Mouse (Mus musculus): ENCODE results near the gene Myl4. TPM values are rescaled to one million over a fixed set of nuclear protein-coding genes. Genes with fewer than 3 reads are reported as not detected.

Myl4 gene
- total and polyA plus RNA-seq, 2 experiments, result 0.45 to 0.65 TPM

- H3K4me1 ChIP-seq (ENCODE audit: control insufficient read depth, insufficient read depth, low read length), result no peaks in the 10 kb centered on the region
- H3K36me3 ChIP-seq (ENCODE audit: control insufficient read depth, insufficient read depth, low read length), result no peaks in the 10 kb centered on the region
- no peak for DNase-seq (ENCODE audit: extremely low read depth, low read depth, low spot score)
- TF ChIP-seq CTCF (IDR thresholded peaks at IDR 0.05; ENCODE audit: low read depth, low read length), result no peak
- no peak for TF ChIP-seq POLR2A (IDR thresholded peaks at IDR 0.05; ENCODE audit: extremely low read depth, insufficient read depth, low read length)
- no peak overlapping the region for H3K9ac ChIP-seq (ENCODE audit: low read depth, low read length)
- 94% methylated on average over 9 of the region's 9 CpGs for WGBS
- H3K4me3 ChIP-seq (ENCODE audit: insufficient read depth, low read depth, low read length), result no peak overlapping the region
- no peaks in the 10 kb centered on the region for H3K79me2 ChIP-seq (ENCODE audit: control insufficient read depth, insufficient read depth, low read length)
- no peak overlapping the region for H3K27ac ChIP-seq (replicated peaks; ENCODE audit: insufficient read depth, low read depth, low read length)
- no peaks in the 10 kb centered on the region for H3K27me3 ChIP-seq (ENCODE audit: control insufficient read depth, insufficient read depth, low read length)
These were observed 37.4 kb downstream of the Myl4 start for GRCm38 (mm10) chr11:104587904-104588303.

GRCm38 (mm10) chr11:104588513-104588912 is 38.0 kb downstream of the Myl4 start:
- WGBS, result 85% methylated on average over 2 of the region's 2 CpGs
- TF ChIP-seq POLR2A (IDR thresholded peaks at IDR 0.05; ENCODE audit: extremely low read depth, insufficient read depth, low read length) (no peak), CTCF (IDR thresholded peaks at IDR 0.05; ENCODE audit: low read depth, low read length) (no peak)
- no peaks in the 10 kb centered on the region for H3K36me3 ChIP-seq (ENCODE audit: control insufficient read depth, insufficient read depth, low read length)

DNA sequence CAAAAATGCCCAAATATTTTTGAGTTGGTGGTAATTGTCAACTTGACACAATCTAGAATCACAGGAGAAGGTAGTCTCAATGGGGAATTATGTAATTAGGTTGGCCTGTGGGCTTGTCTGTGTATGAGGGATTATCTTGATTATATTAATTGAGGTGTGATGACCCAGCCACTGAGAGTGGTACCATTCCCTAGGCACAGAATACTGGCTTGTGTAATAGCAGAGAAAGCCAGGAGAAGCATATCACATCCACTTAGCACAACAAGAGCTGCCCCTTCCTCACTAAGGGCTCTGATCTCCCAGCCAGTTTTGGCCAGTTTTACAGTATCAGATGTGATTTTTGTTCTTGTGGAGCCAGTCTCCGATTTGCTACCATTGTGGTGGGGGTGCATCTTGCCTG is 39.1 kb downstream of the Myl4 start:
- Histone ChIP-seq H3K9ac (ENCODE audit: low read depth, low read length) (no peak overlapping the region), H3K27me3 (ENCODE audit: control insufficient read depth, insufficient read depth, low read length) (no peaks in the 10 kb centered on the region), H3K4me1 (ENCODE audit: control insufficient read depth, insufficient read depth, low read length) (no peaks in the 10 kb centered on the region), H3K4me3 (ENCODE audit: insufficient read depth, low read depth, low read length) (no peak overlapping the region), H3K79me2 (ENCODE audit: control insufficient read depth, insufficient read depth, low read length) (no peaks in the 10 kb centered on the region), H3K36me3 (ENCODE audit: control insufficient read depth, insufficient read depth, low read length) (no peaks in the 10 kb centered on the region), H3K27ac (replicated peaks; ENCODE audit: insufficient read depth, low read depth, low read length) (no peak overlapping the region)
- WGBS, result 82% methylated on average over 1 of the region's 1 CpGs
- no peak for DNase-seq (ENCODE audit: extremely low read depth, low read depth, low spot score)
- TF ChIP-seq CTCF (IDR thresholded peaks at IDR 0.05; ENCODE audit: low read depth, low read length) (no peak), POLR2A (IDR thresholded peaks at IDR 0.05; ENCODE audit: extremely low read depth, insufficient read depth, low read length) (no peak)

More at GRCm38 (mm10) chr11:104588513-104588912, 38.0 kb downstream of the Myl4 start:
- no peaks in the 10 kb centered on the region for H3K79me2 ChIP-seq (ENCODE audit: control insufficient read depth, insufficient read depth, low read length)
- no peak overlapping the region for H3K9ac ChIP-seq (ENCODE audit: low read depth, low read length)
- H3K4me1 ChIP-seq (ENCODE audit: control insufficient read depth, insufficient read depth, low read length), result no peaks in the 10 kb centered on the region
- H3K4me3 ChIP-seq (ENCODE audit: insufficient read depth, low read depth, low read length), result no peak overlapping the region
- DNase-seq (ENCODE audit: extremely low read depth, low read depth, low spot score), result no peak
- no peaks in the 10 kb centered on the region for H3K27me3 ChIP-seq (ENCODE audit: control insufficient read depth, insufficient read depth, low read length)
- no peak overlapping the region for H3K27ac ChIP-seq (replicated peaks; ENCODE audit: insufficient read depth, low read depth, low read length)

DNA sequence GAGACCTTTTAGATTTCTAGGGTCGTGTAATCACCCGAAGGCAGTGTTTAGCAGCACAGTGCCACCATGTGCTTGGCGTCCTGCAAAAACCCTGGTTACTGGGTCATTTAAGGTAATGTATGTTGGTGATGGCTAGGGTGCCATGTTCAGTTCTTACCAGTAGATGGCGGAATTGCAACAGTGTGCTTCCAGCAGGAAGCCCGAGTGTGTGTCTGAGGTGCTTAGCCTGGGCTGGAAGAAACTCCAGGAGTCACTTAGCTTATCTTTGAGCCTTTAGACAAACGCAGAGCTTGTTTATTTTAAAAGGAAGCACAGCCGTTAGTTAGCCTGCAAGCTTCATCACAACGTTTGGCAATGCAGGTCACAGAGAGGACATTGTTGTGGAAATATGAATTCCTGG is 39.7 kb downstream of the Myl4 start:
- Histone ChIP-seq H3K9ac (ENCODE audit: low read depth, low read length) (no peak overlapping the region), H3K79me2 (ENCODE audit: control insufficient read depth, insufficient read depth, low read length) (no peaks in the 10 kb centered on the region), H3K27ac (replicated peaks; ENCODE audit: insufficient read depth, low read depth, low read length) (no peak overlapping the region), H3K27me3 (ENCODE audit: control insufficient read depth, insufficient read depth, low read length) (no peaks in the 10 kb centered on the region), H3K4me1 (ENCODE audit: control insufficient read depth, insufficient read depth, low read length) (no peaks in the 10 kb centered on the region), H3K36me3 (ENCODE audit: control insufficient read depth, insufficient read depth, low read length) (no peaks in the 10 kb centered on the region), H3K4me3 (ENCODE audit: insufficient read depth, low read depth, low read length) (no peak overlapping the region)
- TF ChIP-seq POLR2A (IDR thresholded peaks at IDR 0.05; ENCODE audit: extremely low read depth, insufficient read depth, low read length) (no peak), CTCF (IDR thresholded peaks at IDR 0.05; ENCODE audit: low read depth, low read length) (peak; percentile 81)
- peak; percentile 63 for DNase-seq (ENCODE audit: extremely low read depth, low read depth, low spot score)
- WGBS, result 2% methylated on average over 8 of the region's 8 CpGs

- Histone ChIP-seq H3K4me1 (ENCODE audit: control insufficient read depth, insufficient read depth, low read length) (no peaks in the 10 kb centered on the region; the same call in 1 of the 2 replicates), H3K4me3 (ENCODE audit: insufficient read depth, low read depth, low read length) (no peak overlapping the region), H3K79me2 (ENCODE audit: control insufficient read depth, insufficient read depth, low read length) (no peaks in the 10 kb centered on the region), H3K36me3 (ENCODE audit: control insufficient read depth, insufficient read depth, low read length) (no peaks in the 10 kb centered on the region), H3K9ac (ENCODE audit: low read depth, low read length) (no peak overlapping the region), H3K27ac (replicated peaks; ENCODE audit: insufficient read depth, low read depth, low read length) (peak overlapping the region; percentile 27; the same call in 1 of the 2 replicates), H3K27me3 (ENCODE audit: control insufficient read depth, insufficient read depth, low read length) (no peaks in the 10 kb centered on the region)
- peak; percentile 16 for DNase-seq (ENCODE audit: extremely low read depth, low read depth, low spot score)
- WGBS, result 66% methylated on average over 13 of the region's 13 CpGs
- no peak for TF ChIP-seq POLR2A (IDR thresholded peaks at IDR 0.05; ENCODE audit: extremely low read depth, insufficient read depth, low read length)
- no peak for TF ChIP-seq CTCF (IDR thresholded peaks at IDR 0.05; ENCODE audit: low read depth, low read length)
These were observed 41.8 kb downstream of the Myl4 start for GRCm38 (mm10) chr11:104592066-104592835.

GRCm38 (mm10) chr11:104596365-104596764 is 45.9 kb downstream of the Myl4 start:
- Histone ChIP-seq H3K4me1 (ENCODE audit: control insufficient read depth, insufficient read depth, low read length) (no peaks in the 10 kb centered on the region; the same call in 1 of the 2 replicates), H3K4me3 (ENCODE audit: insufficient read depth, low read depth, low read length) (no peak overlapping the region), H3K27me3 (ENCODE audit: control insufficient read depth, insufficient read depth, low read length) (no peaks in the 10 kb centered on the region; the same call in 1 of the 2 replicates), H3K36me3 (ENCODE audit: control insufficient read depth, insufficient read depth, low read length) (no peaks in the 10 kb centered on the region), H3K79me2 (ENCODE audit: control insufficient read depth, insufficient read depth, low read length) (no peaks in the 10 kb centered on the region), H3K9ac (ENCODE audit: low read depth, low read length) (no peak overlapping the region), H3K27ac (replicated peaks; ENCODE audit: insufficient read depth, low read depth, low read length) (no peak overlapping the region)
- DNase-seq (ENCODE audit: extremely low read depth, low read depth, low spot score), result no peak
- 63% methylated on average over 10 of the region's 10 CpGs for WGBS
- TF ChIP-seq POLR2A (IDR thresholded peaks at IDR 0.05; ENCODE audit: extremely low read depth, insufficient read depth, low read length) (no peak), CTCF (IDR thresholded peaks at IDR 0.05; ENCODE audit: low read depth, low read length) (no peak)
